Mouse (Mus musculus) MEL (cell line): ENCODE measurements at regions not wholly inside any gene's neighbourhood (a gene's known extent, or its start where the extent isn't known, plus 50 kb on each side); places are given as distances from the start of the nearest gene placed in this dataset.

Source experiments
- DNase-seq: peaks from one replicate; pipeline ENCODE4 v3.0.0; 2011; ENCODE audit warnings: low read depth, low spot score
- H3K27ac ChIP-seq: 2 replicates; pipeline ENCODE4 v1.5.1; 2012; ENCODE audit warnings: low read depth, mild to moderate bottlenecking, control low read depth, low read length, moderate library complexity; ENCODE audit not compliant: control insufficient read depth
- H3K27me3 ChIP-seq, 2 experiments: fragments of 150-350 bp in 1 of 2; sonication (generic) in 1 of 2; 2 replicates each; pipeline ENCODE4 v1.6.1; 2012; ENCODE audit warnings: low read length in 2 of 2, mild to moderate bottlenecking in 2 of 2, improper control_type of control experiment in 1 of 2, moderate library complexity in 1 of 2; ENCODE audit not compliant: insufficient read depth in 2 of 2, control insufficient read depth in 1 of 2
- H3K36me3 ChIP-seq, 2 experiments: 2 replicates each; pipeline ENCODE4 v1.6.1; 2012 to 2014; ENCODE audit warnings: low read length in 2 of 2, improper control_type of control experiment in 1 of 2, inconsistent platforms in 1 of 2, mild to moderate bottlenecking in 1 of 2; ENCODE audit not compliant: insufficient read depth in 2 of 2, control insufficient read depth in 1 of 2
- H3K4me1 ChIP-seq, 2 experiments: fragments of 150-350 bp in 1 of 2; sonication (generic) in 1 of 2; 2 replicates each; pipeline ENCODE4 v1.6.1; 2012; ENCODE audit warnings: low read length in 2 of 2, improper control_type of control experiment in 1 of 2, mild to moderate bottlenecking in 1 of 2; ENCODE audit not compliant: insufficient read depth in 2 of 2, control insufficient read depth in 1 of 2
- H3K4me3 ChIP-seq, 2 experiments: fragments of 150-350 bp in 1 of 2; sonication (generic) in 1 of 2; 2 replicates each; pipeline ENCODE4 v1.5.1; 2012; ENCODE audit warnings: low read depth in 2 of 2, low read length in 2 of 2, mild to moderate bottlenecking in 2 of 2, moderate library complexity in 2 of 2, control low read depth in 1 of 2, improper control_type of control experiment in 1 of 2; ENCODE audit not compliant: control insufficient read depth in 1 of 2, insufficient read depth in 1 of 2
- H3K79me2 ChIP-seq: 2 replicates; pipeline ENCODE4 v1.6.1; 2012; ENCODE audit warnings: mild to moderate bottlenecking, low read length, moderate library complexity; ENCODE audit not compliant: control insufficient read depth, poor library complexity, insufficient read depth
- H3K9ac ChIP-seq: 2 replicates; pipeline ENCODE4 v1.6.1; 2012; ENCODE audit warnings: low read depth, mild to moderate bottlenecking, control low read depth, low read length, moderate library complexity; ENCODE audit not compliant: control insufficient read depth, poor library complexity, severe bottlenecking
- H3K9me3 ChIP-seq: fragments of 150-350 bp; sonication (generic); replicated peaks from 2 replicates; pipeline ENCODE4 v1.6.1; 2012; ENCODE audit warnings: mild to moderate bottlenecking, low read length, improper control_type of control experiment, moderate library complexity; ENCODE audit not compliant: insufficient read depth
- BHLHE40 ChIP-seq: IDR thresholded peaks from 2 replicates; pipeline ENCODE4 v1.6.1; 2012; ENCODE audit warnings: low read depth, mild to moderate bottlenecking, inconsistent platforms, low read length, improper control_type of control experiment, borderline replicate concordance
- CHD1 ChIP-seq: IDR thresholded peaks from 2 replicates; pipeline ENCODE4 v1.6.1; 2012; ENCODE audit warnings: low read depth, mild to moderate bottlenecking, inconsistent platforms, low read length, improper control_type of control experiment
- CTCF ChIP-seq, 3 experiments: IDR thresholded peaks in 2 of 3; conservative IDR thresholded peaks in 1 of 3; 2 replicates each; pipeline ENCODE4 v1.5.1; 2011 to 2012; ENCODE audit warnings: low read length in 3 of 3, low read depth in 2 of 3, mild to moderate bottlenecking in 2 of 3, improper control_type of control experiment in 1 of 3, inconsistent platforms in 1 of 3, mixed read lengths in 1 of 3, moderate library complexity in 1 of 3; ENCODE audit not compliant: control insufficient read depth in 1 of 3, insufficient read depth in 1 of 3, poor library complexity in 1 of 3, severe bottlenecking in 1 of 3
- E2F4 ChIP-seq: IDR thresholded peaks from 2 replicates; pipeline ENCODE4 v1.6.1; 2011; ENCODE audit warnings: low read depth, low read length, improper control_type of control experiment, borderline replicate concordance
- ETS1 ChIP-seq: IDR thresholded peaks from 2 replicates; pipeline ENCODE4 v1.6.1; 2012; ENCODE audit warnings: low read depth, mild to moderate bottlenecking, inconsistent platforms, low read length, improper control_type of control experiment, moderate library complexity
- HCFC1 ChIP-seq: IDR thresholded peaks from 2 replicates; pipeline ENCODE4 v1.6.1; 2012; ENCODE audit warnings: low read depth, mild to moderate bottlenecking, inconsistent platforms, low read length, improper control_type of control experiment, moderate library complexity
- JUND ChIP-seq: IDR thresholded peaks from 2 replicates; pipeline ENCODE4 v1.6.1; 2011; ENCODE audit warnings: low read depth, mild to moderate bottlenecking, improper control_type of control experiment, low read length
- MAFK ChIP-seq: IDR thresholded peaks from 2 replicates; pipeline ENCODE4 v1.6.1; 2011; ENCODE audit warnings: low read depth, mild to moderate bottlenecking, low read length, improper control_type of control experiment, borderline replicate concordance
- MAX ChIP-seq: IDR thresholded peaks from 2 replicates; pipeline ENCODE4 v1.6.1; 2011; ENCODE audit warnings: low read length, improper control_type of control experiment
- MXI1 ChIP-seq: IDR thresholded peaks from 2 replicates; pipeline ENCODE4 v1.6.1; 2011; ENCODE audit warnings: mild to moderate bottlenecking, low read depth, low read length, improper control_type of control experiment
- MYB ChIP-seq: IDR thresholded peaks from 2 replicates; pipeline ENCODE4 v1.6.1; 2011; ENCODE audit warnings: mild to moderate bottlenecking, low read depth, low read length, improper control_type of control experiment
- NRF1 ChIP-seq: IDR thresholded peaks from 2 replicates; pipeline ENCODE4 v1.6.1; 2014; ENCODE audit warnings: low read depth, mild to moderate bottlenecking, inconsistent platforms, low read length, improper control_type of control experiment, moderate library complexity; ENCODE audit not compliant: poor library complexity, insufficient read depth, severe bottlenecking
- RCOR1 ChIP-seq: IDR thresholded peaks from 2 replicates; pipeline ENCODE4 v1.6.1; 2012; ENCODE audit warnings: low read depth, mild to moderate bottlenecking, inconsistent platforms, low read length, improper control_type of control experiment
- TCF12 ChIP-seq: IDR thresholded peaks from 2 replicates; pipeline ENCODE4 v1.6.1; 2014; ENCODE audit warnings: low read depth, mild to moderate bottlenecking, inconsistent platforms, low read length, improper control_type of control experiment, moderate library complexity
- UBTF ChIP-seq: IDR thresholded peaks from 2 replicates; pipeline ENCODE4 v1.6.1; 2012; ENCODE audit warnings: low read depth, mild to moderate bottlenecking, inconsistent platforms, low read length, improper control_type of control experiment, moderate library complexity, borderline replicate concordance; ENCODE audit not compliant: insufficient read depth
- USF1 ChIP-seq: IDR thresholded peaks from 2 replicates; pipeline ENCODE4 v1.6.1; 2014; ENCODE audit warnings: low read depth, mild to moderate bottlenecking, inconsistent platforms, low read length, improper control_type of control experiment, moderate library complexity
- USF2 ChIP-seq, 2 experiments: IDR thresholded peaks; 2 replicates each; pipeline ENCODE4 v1.6.1; 2011 to 2012; ENCODE audit warnings: improper control_type of control experiment in 2 of 2, low read length in 2 of 2, borderline replicate concordance in 1 of 2, inconsistent platforms in 1 of 2, low read depth in 1 of 2, mild to moderate bottlenecking in 1 of 2; ENCODE audit not compliant: insufficient read depth in 1 of 2
- ZKSCAN1 ChIP-seq: IDR thresholded peaks from 2 replicates; pipeline ENCODE4 v1.6.1; 2012; ENCODE audit warnings: low read depth, mild to moderate bottlenecking, inconsistent platforms, low read length, improper control_type of control experiment, moderate library complexity
- ZNF384 ChIP-seq: IDR thresholded peaks from 2 replicates; pipeline ENCODE4 v1.6.1; 2012; ENCODE audit warnings: low read depth, mild to moderate bottlenecking, inconsistent platforms, low read length, improper control_type of control experiment

GRCm38 (mm10) chr2:101364256-101364655 is 260.3 kb upstream of the Rag2 start:
- Histone ChIP-seq H3K79me2 (no peaks in the 10 kb centered on the region), H3K27ac (no peak overlapping the region), H3K4me1 (no peaks in the 10 kb centered on the region), H3K27me3 (no peaks in the 10 kb centered on the region), H3K36me3 (no peaks in the 10 kb centered on the region), H3K9me3 (no peaks in the 10 kb centered on the region), H3K9ac (no peak overlapping the region), H3K4me3 (no peak overlapping the region)
- no peak for DNase-seq
- TF ChIP-seq UBTF (no peak), CTCF (IDR thresholded peaks at IDR 0.05 in 2 of 3, conservative IDR thresholded peaks at IDR 0.05 in 1 of 3; ENCODE audit: control insufficient read depth in 1 of 3, insufficient read depth in 1 of 3, low read depth in 2 of 3, low read length in 3 of 3, poor library complexity in 1 of 3, severe bottlenecking in 1 of 3) (no peak), HCFC1 (no peak)
- TF ChIP-seq, all 39 proteins: peak for 0

- H3K4me3 ChIP-seq = no peak overlapping the region
- no peaks in the 10 kb centered on the region for H3K36me3 ChIP-seq
- no peak for DNase-seq
- H3K79me2 ChIP-seq = no peaks in the 10 kb centered on the region
- no peak for TF ChIP-seq UBTF
- TF ChIP-seq TCF12 = no peak
- H3K9ac ChIP-seq = no peak overlapping the region
- H3K27me3 ChIP-seq = no peaks in the 10 kb centered on the region
- no peaks in the 10 kb centered on the region for H3K9me3 ChIP-seq
- H3K4me1 ChIP-seq = no peaks in the 10 kb centered on the region
- no peak overlapping the region for H3K27ac ChIP-seq
These were observed 256.2 kb upstream of the Rag2 start for GRCm38 (mm10) chr2:101368278-101368677.

DNA sequence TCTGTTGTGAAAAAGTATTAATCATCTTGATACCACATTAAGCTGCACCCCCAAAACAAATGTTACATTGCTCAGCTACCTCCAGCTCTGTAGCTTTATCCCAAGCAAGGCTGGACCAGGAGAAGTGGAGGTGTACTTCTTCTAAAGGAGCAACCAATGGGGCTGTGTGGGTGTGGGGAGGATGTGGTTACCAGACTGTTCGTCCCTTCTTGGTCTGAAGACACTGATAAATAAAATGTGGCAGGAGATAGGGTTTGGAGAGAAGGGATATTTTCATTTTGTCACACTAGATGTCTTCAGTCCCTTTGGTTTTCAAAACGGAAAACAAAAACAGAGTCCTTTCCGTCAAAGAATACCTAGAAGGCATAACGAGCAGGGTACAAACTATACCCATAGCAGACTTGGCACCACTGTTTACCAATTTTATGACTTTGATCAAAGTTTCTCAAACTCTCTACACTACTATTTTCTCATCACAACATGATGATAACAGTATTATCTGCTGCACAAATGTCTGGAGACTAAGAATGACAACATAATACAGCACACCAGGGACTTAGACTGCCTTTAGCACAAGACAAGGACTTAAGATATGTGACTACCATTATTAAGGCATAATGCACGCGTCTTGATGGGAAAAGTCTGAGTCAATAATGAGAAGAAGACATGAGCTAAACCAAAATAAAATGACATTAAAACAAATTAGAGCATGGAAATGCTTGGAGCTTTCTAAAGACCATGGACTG is 253.4 kb upstream of the Rag2 start:
- Histone ChIP-seq H3K36me3 (no peaks in the 10 kb centered on the region), H3K9ac (no peak overlapping the region), H3K4me3 (no peak overlapping the region), H3K27me3 (no peaks in the 10 kb centered on the region), H3K27ac (no peak overlapping the region), H3K79me2 (no peaks in the 10 kb centered on the region), H3K9me3 (no peaks in the 10 kb centered on the region), H3K4me1 (no peaks in the 10 kb centered on the region)
- no peak for TF ChIP-seq BHLHE40
- no peak for TF ChIP-seq CHD1
- no peak for TF ChIP-seq ZNF384
- TF ChIP-seq NRF1 = no peak
- no peak for TF ChIP-seq RCOR1
- no peak for TF ChIP-seq MYB
- no peak for TF ChIP-seq USF1
- TF ChIP-seq E2F4 = no peak
- TF ChIP-seq JUND = no peak
- no peak for TF ChIP-seq HCFC1
- TF ChIP-seq MAX = no peak
- TF ChIP-seq USF2 (IDR thresholded peaks at IDR 0.05; ENCODE audit: borderline replicate concordance in 1 of 2, insufficient read depth in 1 of 2, low read depth in 1 of 2, low read length in 2 of 2) = no peak
- no peak for TF ChIP-seq ETS1
- TF ChIP-seq MAFK = no peak
- TF ChIP-seq ZKSCAN1 = no peak
- no peak for TF ChIP-seq MXI1
- no peak for DNase-seq
